Mouse (Mus musculus): ENCODE data around the gene Hirip3. TPM values are rescaled to one million over a fixed set of nuclear protein-coding genes. Genes with fewer than 3 reads are reported as not detected.

Hirip3 gene
- polyA plus RNA-seq, 1 experiment from 2014 or later = 15.2 TPM

GRCm38 (mm10) chr7:126862147-126862784 is 494 bp downstream of the Hirip3 start, which contains the start of gene Ino80e:
Ino80e (minus strand) TSS chr7:126862377.
- Histone ChIP-seq H3K27ac (ENCODE audit: low read depth, low read length) (peak within 1 kb of the TSS; percentile 36), H3K9me3 (ENCODE audit: control insufficient read depth, low read length) (no peaks in the 10 kb centered on the region), H3K4me1 (ENCODE audit: control insufficient read depth, insufficient read depth, low read length) (peaks cover 18% of the 10 kb centered on the region), H3K9ac (replicated peaks; ENCODE audit: low read depth, low read length) (peak within 1 kb of the TSS; percentile 56), H3K4me3 (ENCODE audit: low read depth, low read length) (peak within 1 kb of the TSS; percentile 38), H3K27me3 (ENCODE audit: control insufficient read depth, insufficient read depth, low read length) (no peaks in the 10 kb centered on the region), H3K4me2 (ENCODE audit: low read depth, low read length) (peak within 1 kb of the TSS; percentile 61), H3K36me3 (ENCODE audit: control insufficient read depth, insufficient read depth, low read length) (peaks cover 27% of the 10 kb centered on the region)
- peak; percentile 68 for ATAC-seq (ENCODE audit: low read depth)
- WGBS = under 1% methylated on average over 41 of the region's 41 CpGs

GRCm38 (mm10) chr7:126863791-126864190 is 2.0 kb downstream of the Hirip3 start:
- 63% methylated on average over 6 of the region's 6 CpGs for WGBS
- Histone ChIP-seq H3K9me3 (ENCODE audit: control insufficient read depth, low read length) (no peaks in the 10 kb centered on the region), H3K4me3 (ENCODE audit: low read depth, low read length) (no peak overlapping the region)

GRCm38 (mm10) chr7:126867534-126867933 is 5.8 kb downstream of the Hirip3 start:
- no peak overlapping the region for H3K4me2 ChIP-seq (ENCODE audit: low read depth, low read length)
- no peak for ATAC-seq (ENCODE audit: low read depth)
- H3K9ac ChIP-seq (replicated peaks; ENCODE audit: low read depth, low read length) = no peak overlapping the region
- WGBS = 90% methylated on average over 2 of the region's 2 CpGs
- peaks cover 12% of the 10 kb centered on the region for H3K4me1 ChIP-seq (ENCODE audit: control insufficient read depth, insufficient read depth, low read length)
- H3K4me3 ChIP-seq (ENCODE audit: low read depth, low read length) = no peak overlapping the region
- H3K27ac ChIP-seq (ENCODE audit: low read depth, low read length) = no peak overlapping the region
- peaks cover 72% of the 10 kb centered on the region for H3K36me3 ChIP-seq (ENCODE audit: control insufficient read depth, insufficient read depth, low read length)
- no peaks in the 10 kb centered on the region for H3K27me3 ChIP-seq (ENCODE audit: control insufficient read depth, insufficient read depth, low read length)
- H3K9me3 ChIP-seq (ENCODE audit: control insufficient read depth, low read length) = no peaks in the 10 kb centered on the region

More at GRCm38 (mm10) chr7:126863791-126864190, 2.0 kb downstream of the Hirip3 start:
- no peak for ATAC-seq (ENCODE audit: low read depth)
- peaks cover 18% of the 10 kb centered on the region for H3K4me1 ChIP-seq (ENCODE audit: control insufficient read depth, insufficient read depth, low read length)
- peaks cover 38% of the 10 kb centered on the region for H3K36me3 ChIP-seq (ENCODE audit: control insufficient read depth, insufficient read depth, low read length)
- peak overlapping the region; percentile 61 for H3K4me2 ChIP-seq (ENCODE audit: low read depth, low read length)
- no peak overlapping the region for H3K27ac ChIP-seq (ENCODE audit: low read depth, low read length)
- peak overlapping the region; percentile 56; the same call in 1 of the 2 replicates for H3K9ac ChIP-seq (replicated peaks; ENCODE audit: low read depth, low read length)
- no peaks in the 10 kb centered on the region for H3K27me3 ChIP-seq (ENCODE audit: control insufficient read depth, insufficient read depth, low read length)

GRCm38 (mm10) chr7:126868003-126868402 is 6.2 kb downstream of the Hirip3 start:
- Histone ChIP-seq H3K27ac (ENCODE audit: low read depth, low read length) (no peak overlapping the region), H3K4me2 (ENCODE audit: low read depth, low read length) (no peak overlapping the region), H3K9ac (replicated peaks; ENCODE audit: low read depth, low read length) (0 out of 2 replicates have a peak overlapping the region, but pooled peaks have one; percentile 16), H3K36me3 (ENCODE audit: control insufficient read depth, insufficient read depth, low read length) (peaks cover 77% of the 10 kb centered on the region), H3K4me1 (ENCODE audit: control insufficient read depth, insufficient read depth, low read length) (peaks cover 8% of the 10 kb centered on the region), H3K4me3 (ENCODE audit: low read depth, low read length) (no peak overlapping the region), H3K27me3 (ENCODE audit: control insufficient read depth, insufficient read depth, low read length) (no peaks in the 10 kb centered on the region), H3K9me3 (ENCODE audit: control insufficient read depth, low read length) (no peaks in the 10 kb centered on the region)
- ATAC-seq (ENCODE audit: low read depth) = no peak
- 90% methylated on average over 12 of the region's 12 CpGs for WGBS

- H3K36me3 ChIP-seq (ENCODE audit: control insufficient read depth, insufficient read depth, low read length) = peaks cover 93% of the 10 kb centered on the region
- H3K27ac ChIP-seq (ENCODE audit: low read depth, low read length) = no peak overlapping the region
- H3K4me3 ChIP-seq (ENCODE audit: low read depth, low read length) = no peak overlapping the region
- H3K4me1 ChIP-seq (ENCODE audit: control insufficient read depth, insufficient read depth, low read length) = no peaks in the 10 kb centered on the region
- no peaks in the 10 kb centered on the region for H3K9me3 ChIP-seq (ENCODE audit: control insufficient read depth, low read length)
- H3K9ac ChIP-seq (replicated peaks; ENCODE audit: low read depth, low read length) = no peak overlapping the region
- 90% methylated on average over 23 of the region's 23 CpGs for WGBS
- H3K27me3 ChIP-seq (ENCODE audit: control insufficient read depth, insufficient read depth, low read length) = no peaks in the 10 kb centered on the region
- no peak for ATAC-seq (ENCODE audit: low read depth)
- no peak overlapping the region for H3K4me2 ChIP-seq (ENCODE audit: low read depth, low read length)
These were observed 8.2 kb downstream of the Hirip3 start for GRCm38 (mm10) chr7:126869780-126870519.

GRCm38 (mm10) chr7:126870520-126870891 is 8.7 kb downstream of the Hirip3 start:
- WGBS = 100% methylated on average over 2 of the region's 2 CpGs
- H3K27me3 ChIP-seq (ENCODE audit: control insufficient read depth, insufficient read depth, low read length) = no peaks in the 10 kb centered on the region
- ATAC-seq (ENCODE audit: low read depth) = no peak

GRCm38 (mm10) chr7:126877239-126877638 is 15.5 kb downstream of the Hirip3 start:
- Histone ChIP-seq H3K27ac (ENCODE audit: low read depth, low read length) (no peak overlapping the region), H3K9me3 (ENCODE audit: control insufficient read depth, low read length) (no peaks in the 10 kb centered on the region), H3K36me3 (ENCODE audit: control insufficient read depth, insufficient read depth, low read length) (peaks cover 73% of the 10 kb centered on the region), H3K9ac (replicated peaks; ENCODE audit: low read depth, low read length) (no peak overlapping the region), H3K4me1 (ENCODE audit: control insufficient read depth, insufficient read depth, low read length) (peaks cover 16% of the 10 kb centered on the region), H3K4me2 (ENCODE audit: low read depth, low read length) (no peak overlapping the region), H3K4me3 (ENCODE audit: low read depth, low read length) (no peak overlapping the region), H3K27me3 (ENCODE audit: control insufficient read depth, insufficient read depth, low read length) (no peaks in the 10 kb centered on the region)
- no peak for ATAC-seq (ENCODE audit: low read depth)
- WGBS = 100% methylated on average over 1 of the region's 1 CpGs

More at GRCm38 (mm10) chr7:126870520-126870891, 8.7 kb downstream of the Hirip3 start:
- Histone ChIP-seq H3K36me3 (ENCODE audit: control insufficient read depth, insufficient read depth, low read length) (peaks cover 93% of the 10 kb centered on the region), H3K4me1 (ENCODE audit: control insufficient read depth, insufficient read depth, low read length) (no peaks in the 10 kb centered on the region), H3K9me3 (ENCODE audit: control insufficient read depth, low read length) (no peaks in the 10 kb centered on the region), H3K4me2 (ENCODE audit: low read depth, low read length) (no peak overlapping the region), H3K4me3 (ENCODE audit: low read depth, low read length) (no peak overlapping the region), H3K9ac (replicated peaks; ENCODE audit: low read depth, low read length) (no peak overlapping the region), H3K27ac (ENCODE audit: low read depth, low read length) (no peak overlapping the region)

GRCm38 (mm10) chr7:126881040-126881439 is 19.3 kb downstream of the Hirip3 start:
- no peak for ATAC-seq (ENCODE audit: low read depth)
- 68% methylated on average over 6 of the region's 6 CpGs for whole genome bisulfite sequencing
- Histone ChIP-seq H3K36me3 (ENCODE audit: control insufficient read depth, insufficient read depth, low read length) (peaks cover 35% of the 10 kb centered on the region), H3K4me2 (ENCODE audit: low read depth, low read length) (peak overlapping the region; percentile 99; the same call in 1 of the 2 replicates), H3K27ac (ENCODE audit: low read depth, low read length) (no peak overlapping the region), H3K9ac (replicated peaks; ENCODE audit: low read depth, low read length) (peak overlapping the region; percentile 42), H3K27me3 (ENCODE audit: control insufficient read depth, insufficient read depth, low read length) (no peaks in the 10 kb centered on the region), H3K4me3 (ENCODE audit: low read depth, low read length) (peak overlapping the region; percentile 85; the same call in 1 of the 2 replicates), H3K9me3 (ENCODE audit: control insufficient read depth, low read length) (no peaks in the 10 kb centered on the region), H3K4me1 (ENCODE audit: control insufficient read depth, insufficient read depth, low read length) (peaks cover 30% of the 10 kb centered on the region)

- WGBS = under 1% methylated on average over 15 of the region's 15 CpGs
These were observed 22.0 kb downstream of the Hirip3 start for GRCm38 (mm10) chr7:126883731-126884181.

More at GRCm38 (mm10) chr7:126883731-126884181, 22.0 kb downstream of the Hirip3 start:
- peaks cover 30% of the 10 kb centered on the region for H3K4me1 ChIP-seq (ENCODE audit: control insufficient read depth, insufficient read depth, low read length)
- no peak for ATAC-seq (ENCODE audit: low read depth)
- peak overlapping the region; percentile 85 for H3K4me3 ChIP-seq (ENCODE audit: low read depth, low read length)
- H3K9me3 ChIP-seq (ENCODE audit: control insufficient read depth, low read length) = no peaks in the 10 kb centered on the region
- peak overlapping the region; percentile 87 for H3K27ac ChIP-seq (ENCODE audit: low read depth, low read length)
- H3K36me3 ChIP-seq (ENCODE audit: control insufficient read depth, insufficient read depth, low read length) = peaks cover 13% of the 10 kb centered on the region
- peak overlapping the region; percentile 99 for H3K4me2 ChIP-seq (ENCODE audit: low read depth, low read length)
- H3K9ac ChIP-seq (replicated peaks; ENCODE audit: low read depth, low read length) = peak overlapping the region; percentile 90
- no peaks in the 10 kb centered on the region for H3K27me3 ChIP-seq (ENCODE audit: control insufficient read depth, insufficient read depth, low read length)

Measured in neural tube, embryonic 14.5 days (tissue).